Mouse (Mus musculus) gastrocnemius, postnatal 4 days (tissue): ENCODE data around the gene Pde11a. TPM values are rescaled to one million over a fixed set of nuclear protein-coding genes. Genes with fewer than 3 reads are reported as not detected.
"Not testable (repeated sequence)": the region's sequence is repeated elsewhere in the genome, so short reads cannot be mapped to it uniquely, and the experiment has no call there.

Experiments
- DNase-seq, 2 experiments: peaks; one replicate each; pipeline ENCODE4 v3.0.0; 2021 to 2022; ENCODE audit warnings: low spot score in 2 of 2, mixed read lengths in 2 of 2
- total RNA-seq, 2 experiments: library from RNA; stranded (reverse); gene quantifications; 2 replicates each; pipeline ENCODE4 v1.2.3; 2021

The Pde11a gene
- total RNA-seq, 2 experiments from 2014 or later = 0.13 to 0.15 TPM

DNA sequence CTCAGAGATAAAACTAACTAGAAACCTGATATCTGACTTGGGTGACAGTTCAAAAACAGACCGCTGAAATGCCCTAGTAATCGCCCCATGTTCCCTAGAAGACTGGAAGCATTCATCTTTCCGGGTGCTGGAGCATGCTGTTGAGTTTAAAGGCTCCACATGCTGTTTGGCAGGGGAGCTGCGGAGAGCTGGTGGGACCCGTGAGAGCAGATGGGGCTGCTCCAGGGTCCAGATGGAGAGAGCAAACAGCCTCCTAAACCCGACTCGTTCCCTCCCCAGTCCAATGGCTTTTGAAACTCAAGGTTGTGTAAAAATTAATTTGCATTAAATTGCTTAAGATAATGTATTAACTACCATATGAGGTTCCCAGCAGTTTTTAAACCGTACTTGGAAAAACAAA is 339.9 kb downstream of the Pde11a start:
- no peak for DNase-seq

DNA sequence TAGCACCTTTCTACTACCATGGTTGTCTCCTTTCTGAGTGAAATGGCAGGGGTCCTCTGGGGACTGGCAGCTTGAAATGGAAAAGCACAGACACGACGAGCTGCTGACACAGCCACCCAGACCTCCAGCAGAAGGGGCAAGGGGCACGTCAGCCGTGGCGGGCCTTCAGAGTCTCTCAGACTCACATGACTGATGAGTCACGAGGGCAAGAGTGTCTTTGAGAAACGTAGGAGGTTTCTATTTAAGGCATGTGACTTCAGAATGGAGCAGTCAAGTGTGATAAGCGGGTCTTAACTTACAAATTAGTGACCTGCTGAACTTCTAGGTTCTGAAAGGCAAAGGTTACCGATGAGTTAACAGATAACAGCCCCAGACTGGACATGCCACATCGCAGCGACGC is 340.8 kb downstream of the Pde11a start:
- no peak for DNase-seq

DNA sequence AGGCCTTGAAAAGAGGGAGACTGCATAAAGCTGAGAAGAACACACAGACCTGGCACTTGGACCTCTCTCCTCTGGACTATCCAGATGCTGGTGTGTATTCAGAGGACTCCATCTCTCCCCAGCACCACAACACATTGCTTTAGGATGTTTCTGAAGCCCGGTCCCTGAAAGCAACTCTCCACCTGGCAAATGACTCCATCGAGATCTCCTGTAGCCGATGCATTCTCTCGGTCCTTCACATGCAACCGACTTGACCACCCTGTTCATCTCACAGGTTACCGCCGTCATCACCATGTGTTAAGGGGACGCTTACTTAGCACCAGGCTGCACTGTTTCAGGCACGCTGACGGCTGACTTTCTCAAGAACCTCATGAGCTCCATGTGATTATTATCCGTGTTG is 343.7 kb downstream of the Pde11a start:
- DNase-seq = no peak

- DNase-seq = no peak
Measured at GRCm38 (mm10) chr2:75991581-75992205, 346.9 kb downstream of the Pde11a start.

- DNase-seq = peak; percentile 44 to 69
Measured at GRCm38 (mm10) chr2:75990885-75991539, 347.6 kb downstream of the Pde11a start.

DNA sequence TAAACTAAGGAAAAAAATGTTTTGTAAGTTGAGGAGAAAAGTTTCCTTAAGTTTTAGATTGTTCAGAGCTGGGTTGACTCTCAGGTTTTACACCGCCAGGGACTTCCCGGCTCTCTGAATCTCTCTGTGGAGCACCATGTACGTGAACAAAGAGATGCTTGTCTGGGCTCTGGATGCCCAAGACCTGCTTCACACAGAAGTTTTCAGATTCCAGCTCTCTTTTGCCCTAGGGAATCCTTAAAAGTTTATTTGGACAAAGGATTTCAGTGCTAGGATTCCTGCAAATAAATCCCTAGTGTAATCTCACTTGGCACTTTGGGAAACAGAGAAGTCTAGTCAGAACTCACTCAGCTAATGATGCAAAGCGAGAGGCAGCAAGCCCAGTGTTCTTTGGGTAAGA is 348.9 kb downstream of the Pde11a start:
- DNase-seq = no peak

DNA sequence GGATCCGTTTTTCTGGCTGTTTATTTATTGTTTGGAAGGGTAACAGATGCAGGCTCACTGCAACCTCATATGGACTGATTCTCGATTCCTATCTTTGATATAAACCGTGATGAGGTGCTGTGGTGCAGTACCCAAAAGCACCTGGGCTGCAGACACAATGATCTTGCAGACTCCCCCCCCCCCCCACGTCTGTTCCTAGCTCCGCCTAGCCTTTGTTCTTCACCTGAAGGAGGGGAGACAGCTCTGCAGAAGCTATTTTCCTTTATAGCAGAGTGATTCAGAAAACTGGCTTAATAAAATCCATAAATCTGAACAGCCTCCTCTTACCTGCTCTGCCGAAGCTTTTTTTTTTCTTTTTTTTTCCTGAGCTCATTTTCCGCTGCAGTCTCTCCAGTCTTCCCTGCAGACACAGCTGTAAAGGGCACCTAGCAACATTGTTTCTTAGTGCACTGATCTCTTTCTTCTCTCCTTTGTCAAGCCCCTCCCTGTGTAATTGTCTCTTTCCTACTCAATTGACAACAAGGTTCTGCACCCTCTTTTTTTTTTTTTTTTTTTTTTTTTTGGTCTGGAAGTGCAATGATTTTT is 349.7 kb downstream of the Pde11a start:
- DNase-seq = no peak

GRCm38 (mm10) chr2:75988378-75988777 is 350.2 kb downstream of the Pde11a start:
- no peak for DNase-seq

DNA sequence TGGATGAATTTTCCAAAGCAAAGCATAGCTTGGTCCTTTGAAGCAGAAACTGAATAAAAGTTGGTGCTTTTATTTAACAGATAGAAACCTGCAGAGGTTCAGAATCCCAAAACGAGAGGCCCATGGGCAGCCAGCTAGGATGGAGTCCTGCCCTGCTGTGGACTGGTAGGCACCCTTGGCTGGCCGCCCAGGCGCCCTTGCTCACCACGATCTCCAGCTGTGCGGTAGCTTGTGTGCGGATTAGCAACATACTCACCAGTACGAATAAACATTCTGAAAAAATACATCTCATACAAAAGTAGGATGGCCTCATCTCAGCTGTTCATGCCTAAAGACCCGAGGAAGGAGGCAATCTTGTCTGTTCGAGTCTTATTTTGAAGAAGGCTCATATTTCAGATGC is 350.8 kb downstream of the Pde11a start:
- no peak for DNase-seq

- DNase-seq = peak in 1 of 2 experiments; percentile 44
Measured at GRCm38 (mm10) chr2:75985124-75985523, 353.4 kb downstream of the Pde11a start.

DNA sequence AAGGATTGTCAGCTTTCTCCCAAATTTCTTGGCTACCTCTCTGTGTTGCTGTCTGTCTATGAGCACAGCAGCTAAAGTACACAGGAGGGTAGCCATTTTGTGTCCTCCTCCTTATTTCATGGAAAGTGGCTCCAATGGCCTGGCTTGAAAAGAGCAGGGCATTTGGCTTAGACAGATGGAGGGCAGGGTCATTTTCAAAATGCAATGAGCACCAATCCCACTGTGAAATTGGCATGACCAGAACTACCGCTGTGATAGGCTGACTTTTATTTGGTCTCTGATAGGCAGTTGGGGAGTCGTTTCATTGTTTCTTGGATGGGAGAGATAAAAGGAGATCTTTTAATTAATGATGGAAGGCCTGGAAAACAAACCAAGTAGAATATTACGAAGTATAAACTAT is 354.7 kb downstream of the Pde11a start:
- DNase-seq = no peak

DNA sequence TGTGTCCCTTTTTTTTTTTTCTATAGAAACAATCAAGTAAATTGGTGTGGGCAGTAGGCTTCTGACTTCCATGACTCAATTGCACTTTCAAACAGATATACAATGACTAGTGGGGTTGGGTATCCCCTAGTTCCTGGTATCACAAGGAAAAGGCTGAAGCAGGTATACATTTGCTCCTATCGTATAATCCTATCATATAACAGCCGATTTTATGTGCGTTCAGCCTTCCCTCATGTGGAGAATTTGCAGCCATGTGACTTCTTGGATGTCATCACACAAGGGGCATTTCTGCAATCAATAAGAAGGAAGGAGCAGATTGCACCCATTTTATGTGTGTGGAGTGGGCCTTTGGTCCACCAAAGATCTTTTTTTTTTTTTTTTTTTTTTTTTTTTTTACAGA is 355.5 kb downstream of the Pde11a start:
- no peak for DNase-seq

DNA sequence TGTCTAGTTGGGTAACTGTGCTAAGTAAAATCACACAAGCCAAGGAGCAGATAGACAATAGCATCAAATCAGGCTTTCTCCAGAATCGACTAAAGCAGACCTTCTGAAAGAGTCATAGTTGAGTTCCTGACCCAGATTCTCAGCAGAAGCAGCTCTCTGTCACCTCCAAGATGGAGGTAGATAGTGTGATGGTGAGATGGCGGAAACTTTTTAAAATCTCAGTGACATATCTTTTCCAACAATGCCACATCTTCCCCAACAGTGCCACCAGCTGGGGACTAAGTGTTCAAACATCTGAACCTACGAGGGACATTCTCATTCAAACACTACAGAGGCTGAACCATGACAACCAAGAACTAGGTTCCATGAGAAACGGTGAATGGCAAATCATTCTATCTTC is 355.9 kb downstream of the Pde11a start:
- no peak for DNase-seq

DNA sequence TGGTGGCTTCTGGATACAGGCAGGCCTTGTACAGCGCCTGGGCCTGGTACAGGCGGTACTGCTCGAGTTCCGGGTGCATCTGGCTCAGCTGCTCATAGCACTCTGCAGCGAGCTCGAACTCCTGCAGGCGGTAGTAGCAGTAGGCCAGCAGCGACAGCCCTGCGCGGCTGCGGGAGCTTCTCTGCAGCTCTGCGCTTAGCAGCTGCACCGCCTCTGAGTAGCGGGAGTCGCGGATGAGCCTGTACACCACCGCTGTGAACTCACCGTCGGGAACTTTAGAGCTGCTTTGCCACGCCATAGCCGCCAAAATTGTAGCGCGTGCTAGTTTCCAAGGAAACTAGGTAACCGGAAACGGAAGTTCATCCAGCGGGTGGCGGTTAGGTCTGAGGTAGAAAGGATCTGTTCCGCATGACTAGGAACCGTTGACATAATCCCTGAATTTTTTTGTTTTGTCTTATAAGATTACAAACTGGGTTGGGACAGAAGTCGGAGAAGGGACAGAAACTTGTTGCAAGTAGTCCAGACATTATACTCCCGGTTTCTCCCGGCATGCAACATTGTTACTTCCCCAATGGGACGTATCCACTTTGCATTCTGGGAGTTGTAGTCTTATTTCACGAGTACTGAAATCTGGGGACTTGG is 357.0 kb downstream of the Pde11a start, which contains the start of gene Ttc30a1:
Ttc30a1 (minus strand) TSS at position 528 of the 642 bp plus-strand sequence.
- peak in 1 of 2 experiments; percentile 76 for DNase-seq

GRCm38 (mm10) chr2:75980933-75981439 is 357.6 kb downstream of the Pde11a start:
- DNase-seq = not testable (repeated sequence)

DNA sequence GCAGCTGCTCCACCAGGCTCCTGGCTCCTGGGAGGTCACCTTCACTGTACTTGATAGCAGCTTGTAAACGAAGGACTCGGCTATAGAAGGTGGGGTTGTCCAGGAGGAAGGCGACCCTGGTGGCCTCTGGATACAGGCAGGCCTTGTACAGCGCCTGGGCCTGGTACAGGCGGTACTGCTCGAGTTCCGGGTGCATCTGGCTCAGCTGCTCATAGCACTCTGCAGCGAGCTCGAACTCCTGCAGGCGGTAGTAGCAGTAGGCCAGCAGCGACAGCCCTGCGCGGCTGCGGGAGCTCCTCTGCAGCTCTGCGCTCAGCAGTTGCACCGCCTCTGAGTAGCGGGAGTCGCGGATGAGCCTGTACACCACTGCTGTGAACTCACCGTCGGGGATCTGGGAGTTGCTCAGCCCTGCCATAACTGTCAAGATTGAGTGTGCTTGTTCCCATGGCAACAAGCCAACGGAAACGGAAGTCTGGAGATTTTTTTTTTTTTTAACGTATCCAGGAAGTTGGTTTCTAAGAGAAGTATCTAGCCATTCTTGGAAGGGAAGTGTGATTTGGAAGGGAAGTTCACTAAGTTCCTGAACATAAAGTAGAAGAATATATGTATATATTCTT is 360.7 kb downstream of the Pde11a start, which contains the start of gene Ttc30a2:
Ttc30a2 (minus strand) TSS at position 419 of the 617 bp plus-strand sequence.
- DNase-seq = peak in 1 of 2 experiments; percentile 25

DNA sequence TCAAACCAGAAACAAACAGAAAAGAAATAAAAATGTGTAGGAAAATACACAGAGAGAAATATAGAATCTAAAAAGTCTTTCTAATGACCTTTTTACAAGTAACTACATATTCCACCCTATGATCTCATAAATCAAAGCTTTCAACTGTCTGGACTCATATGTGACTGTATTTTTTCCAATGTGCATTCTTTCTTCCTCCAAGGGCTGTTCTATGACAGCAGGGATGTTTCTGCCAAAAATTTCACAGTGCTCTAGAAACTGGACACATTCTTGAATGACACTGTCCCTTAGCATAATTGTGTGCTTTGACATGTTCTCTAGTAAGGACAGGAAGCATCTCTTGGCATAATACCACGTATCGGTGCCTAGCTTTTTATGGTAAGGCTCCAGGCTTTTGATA is 362.5 kb downstream of the Pde11a start:
- DNase-seq = not testable (repeated sequence)

- DNase-seq = no peak
Measured at GRCm38 (mm10) chr2:75974131-75974530, 364.4 kb downstream of the Pde11a start.

DNA sequence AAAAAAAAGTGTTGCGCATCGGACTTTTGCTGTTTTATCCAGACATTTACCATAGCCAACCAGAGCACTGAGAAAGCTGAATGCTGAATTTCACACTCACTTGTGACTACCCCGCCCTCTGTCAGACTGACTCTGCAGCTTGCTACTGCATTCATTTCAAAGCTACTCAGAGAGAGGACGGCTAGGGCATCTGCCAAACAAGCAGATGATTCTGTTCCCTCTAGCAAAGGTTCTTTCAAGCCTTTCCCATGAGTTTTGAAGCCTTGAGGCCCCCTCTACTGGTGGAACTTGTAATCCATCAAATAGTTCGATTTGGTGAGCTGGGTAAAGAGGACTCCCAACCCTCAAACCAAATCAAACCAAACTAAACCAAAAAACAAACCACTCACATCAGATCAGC is 373.6 kb downstream of the Pde11a start:
- peak; percentile 20 to 53 for DNase-seq

DNA sequence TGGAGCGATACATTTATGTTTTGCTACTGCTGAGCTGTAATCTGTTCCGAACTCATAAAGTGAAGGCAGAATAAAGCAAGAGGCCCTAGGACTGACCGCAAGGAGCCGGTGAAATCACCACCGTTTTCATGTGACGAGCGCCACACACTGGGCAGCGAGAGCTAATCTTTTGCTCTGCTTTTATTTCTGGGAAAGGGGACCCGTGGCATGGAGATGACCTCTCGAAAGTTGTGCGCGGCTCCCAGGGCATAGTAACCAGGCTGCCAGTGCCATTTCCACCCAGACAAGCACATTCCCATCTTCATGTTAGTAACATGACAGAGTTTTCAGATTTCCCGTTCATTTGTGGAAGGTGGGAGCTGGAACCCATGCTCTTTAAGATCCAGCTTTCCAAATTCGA is 374.1 kb downstream of the Pde11a start:
- DNase-seq = peak; percentile 45 to 64

GRCm38 (mm10) chr2:75964051-75964450 is 374.5 kb downstream of the Pde11a start:
- no peak for DNase-seq
